Mouse (Mus musculus): ENCODE results near the gene Chic2. TPM values are rescaled to one million over a fixed set of nuclear protein-coding genes. Genes with fewer than 3 reads are reported as not detected.

Gene Chic2
- polyA plus RNA-seq, 1 experiment, result 16.6 TPM

DNA sequence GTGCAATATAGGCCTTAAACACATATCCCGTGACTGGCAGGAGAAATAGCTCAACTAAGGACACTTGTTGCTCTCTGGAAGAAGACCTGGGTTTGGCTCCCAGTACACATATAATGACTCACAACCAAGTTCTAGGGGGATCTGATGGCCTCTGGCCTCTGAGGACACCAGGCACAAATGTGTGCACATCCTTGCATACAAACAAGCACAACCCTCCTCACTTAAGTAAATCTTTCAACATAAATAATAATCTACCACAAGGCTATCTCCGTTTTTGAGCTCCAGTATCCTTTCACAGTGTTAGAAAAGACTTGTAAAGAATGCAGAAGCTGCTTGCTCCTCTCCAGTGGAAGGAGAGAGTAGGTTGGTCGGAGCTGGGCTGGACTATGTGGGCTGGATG is 29.1 kb upstream of the Chic2 start:
- no peaks in the 10 kb centered on the region for H3K4me1 ChIP-seq (ENCODE audit: control insufficient read depth, insufficient read depth, low read length)
- peaks cover 7% of the 10 kb centered on the region; the same call in 1 of the 2 replicates for H3K27me3 ChIP-seq (ENCODE audit: control insufficient read depth, insufficient read depth, low read length)
- H3K4me3 ChIP-seq (replicated peaks; ENCODE audit: insufficient read depth, low read depth, low read length), result no peak overlapping the region
- no peak overlapping the region for H3K27ac ChIP-seq (ENCODE audit: insufficient read depth, low read length)
- no peak for DNase-seq
- TF ChIP-seq CTCF (IDR thresholded peaks at IDR 0.05; ENCODE audit: borderline replicate concordance, insufficient read depth, low read depth, low read length) (no peak), POLR2A (IDR thresholded peaks at IDR 0.05; ENCODE audit: borderline replicate concordance, insufficient read depth, low read length) (no peak)
- 43% methylated on average over 3 of the region's 3 CpGs for WGBS

DNA sequence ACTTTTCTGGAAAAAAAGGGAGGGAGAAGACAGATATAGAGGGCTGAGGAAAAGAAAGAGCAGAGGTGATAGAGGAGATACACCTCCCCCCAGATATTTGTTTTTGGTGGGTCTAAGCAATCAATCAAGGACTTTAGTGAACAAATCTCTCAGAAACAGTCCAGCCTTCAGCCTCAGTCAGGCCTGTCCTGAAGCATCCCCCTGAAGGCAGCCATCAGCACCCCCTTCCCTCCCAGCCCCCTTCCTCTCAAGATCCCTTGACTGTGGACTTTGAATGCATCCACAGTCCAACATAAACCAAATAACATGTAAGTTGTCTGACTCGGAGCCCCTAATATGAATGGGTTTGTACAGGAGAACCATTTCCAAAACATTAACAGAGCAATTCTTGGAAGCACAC is 28.6 kb upstream of the Chic2 start:
- H3K4me1 ChIP-seq (ENCODE audit: control insufficient read depth, insufficient read depth, low read length), result no peaks in the 10 kb centered on the region
- H3K4me3 ChIP-seq (replicated peaks; ENCODE audit: insufficient read depth, low read depth, low read length), result no peak overlapping the region
- no peak overlapping the region for H3K27ac ChIP-seq (ENCODE audit: insufficient read depth, low read length)
- 28% methylated on average over 1 of the region's 1 CpGs for WGBS
- TF ChIP-seq CTCF (IDR thresholded peaks at IDR 0.05; ENCODE audit: borderline replicate concordance, insufficient read depth, low read depth, low read length) (no peak), POLR2A (IDR thresholded peaks at IDR 0.05; ENCODE audit: borderline replicate concordance, insufficient read depth, low read length) (no peak)
- DNase-seq, result no peak
- peaks cover 7% of the 10 kb centered on the region; the same call in 1 of the 2 replicates for H3K27me3 ChIP-seq (ENCODE audit: control insufficient read depth, insufficient read depth, low read length)

DNA sequence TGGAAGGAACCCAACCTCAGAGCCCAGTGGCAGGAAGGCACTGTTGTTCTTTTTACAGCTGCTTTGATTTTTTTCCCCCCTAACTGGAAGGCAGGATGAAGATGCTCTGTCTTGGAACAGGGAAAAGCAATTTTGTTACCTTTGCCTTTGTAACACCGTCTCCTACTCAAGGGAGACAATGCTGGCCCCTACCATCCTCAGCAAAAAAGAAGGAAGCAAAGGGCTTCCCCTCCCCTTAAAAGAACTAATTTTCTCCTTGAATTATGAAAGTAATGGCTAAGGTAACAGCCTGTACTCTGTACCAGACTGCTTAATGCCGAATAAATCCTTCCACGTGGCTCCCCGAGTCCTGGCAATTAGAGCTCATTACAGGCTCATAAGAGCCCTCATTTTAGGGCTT is 28.0 kb upstream of the Chic2 start:
- Histone ChIP-seq H3K4me1 (ENCODE audit: control insufficient read depth, insufficient read depth, low read length) (no peaks in the 10 kb centered on the region), H3K27ac (ENCODE audit: insufficient read depth, low read length) (no peak overlapping the region), H3K27me3 (ENCODE audit: control insufficient read depth, insufficient read depth, low read length) (peaks cover 7% of the 10 kb centered on the region; the same call in 1 of the 2 replicates), H3K4me3 (replicated peaks; ENCODE audit: insufficient read depth, low read depth, low read length) (no peak overlapping the region)
- TF ChIP-seq POLR2A (IDR thresholded peaks at IDR 0.05; ENCODE audit: borderline replicate concordance, insufficient read depth, low read length) (no peak), CTCF (IDR thresholded peaks at IDR 0.05; ENCODE audit: borderline replicate concordance, insufficient read depth, low read depth, low read length) (no peak)
- WGBS, result 18% methylated on average over 4 of the region's 4 CpGs
- no peak for DNase-seq

DNA sequence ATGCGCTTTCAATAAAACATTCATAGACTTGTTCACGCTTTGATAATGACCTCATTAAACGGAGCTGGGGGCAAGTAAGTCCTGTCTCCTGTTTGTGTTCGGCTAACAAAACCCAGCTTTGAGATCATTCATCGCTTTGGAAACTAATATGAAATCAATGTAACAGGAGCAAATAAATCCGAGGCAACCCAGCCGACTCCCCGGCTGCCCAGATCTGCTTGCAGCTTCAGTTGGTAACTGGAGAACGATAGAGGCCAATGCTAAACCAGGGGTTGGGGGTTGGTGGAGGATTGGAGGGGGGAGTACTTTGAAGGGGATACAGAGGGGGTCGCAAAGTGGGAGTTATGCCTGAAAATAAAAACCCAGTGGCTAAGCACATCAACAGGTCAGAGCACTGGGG is 27.4 kb upstream of the Chic2 start:
- no peak for DNase-seq
- no peak overlapping the region for H3K4me3 ChIP-seq (replicated peaks; ENCODE audit: insufficient read depth, low read depth, low read length)
- WGBS, result 4% methylated on average over 10 of the region's 10 CpGs
- TF ChIP-seq POLR2A (IDR thresholded peaks at IDR 0.05; ENCODE audit: borderline replicate concordance, insufficient read depth, low read length) (no peak), CTCF (IDR thresholded peaks at IDR 0.05; ENCODE audit: borderline replicate concordance, insufficient read depth, low read depth, low read length) (no peak)
- peaks cover 3% of the 10 kb centered on the region; the same call in 1 of the 2 replicates for H3K4me1 ChIP-seq (ENCODE audit: control insufficient read depth, insufficient read depth, low read length)
- H3K27me3 ChIP-seq (ENCODE audit: control insufficient read depth, insufficient read depth, low read length), result peaks cover 7% of the 10 kb centered on the region; the same call in 1 of the 2 replicates
- H3K27ac ChIP-seq (ENCODE audit: insufficient read depth, low read length), result no peak overlapping the region

DNA sequence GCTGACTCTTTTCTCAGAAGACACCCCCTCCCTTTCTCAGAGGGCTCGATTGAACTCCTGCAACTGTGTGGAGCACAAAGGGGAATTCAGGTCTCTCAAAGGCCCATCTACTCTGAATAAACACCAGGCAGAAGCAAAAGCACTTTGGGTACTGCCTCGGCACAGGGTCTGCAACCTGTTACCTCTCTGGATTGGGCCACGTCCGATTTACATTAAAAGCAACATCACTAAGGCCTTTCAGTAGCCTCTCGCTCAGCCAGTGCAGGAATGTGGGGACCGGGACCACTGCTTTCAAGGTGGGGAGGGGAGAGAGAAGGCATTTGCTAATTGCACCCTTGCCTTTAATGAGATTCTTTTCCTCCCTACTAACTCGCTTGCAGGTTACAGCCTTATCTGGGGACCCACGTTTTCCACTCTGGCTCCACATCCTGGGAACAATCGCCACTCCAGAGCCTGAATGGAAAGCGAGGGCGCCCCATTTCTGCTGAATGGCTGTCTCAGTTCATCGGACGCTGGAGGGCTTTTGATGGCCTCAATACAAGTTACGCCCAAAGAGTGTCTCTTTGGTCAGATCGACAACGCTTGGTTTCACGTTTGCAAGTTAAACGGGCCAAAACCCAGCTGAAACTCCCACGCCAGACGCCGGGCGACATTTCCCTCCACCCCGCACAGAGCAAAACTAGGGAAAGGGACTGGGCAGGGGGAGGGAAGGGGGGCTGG is 26.2 kb upstream of the Chic2 start:
- Histone ChIP-seq H3K4me3 (replicated peaks; ENCODE audit: insufficient read depth, low read depth, low read length) (no peak overlapping the region), H3K27ac (ENCODE audit: insufficient read depth, low read length) (no peak overlapping the region), H3K27me3 (ENCODE audit: control insufficient read depth, insufficient read depth, low read length) (peaks cover 6% of the 10 kb centered on the region; the same call in 1 of the 2 replicates), H3K4me1 (ENCODE audit: control insufficient read depth, insufficient read depth, low read length) (peaks cover 3% of the 10 kb centered on the region; the same call in 1 of the 2 replicates)
- WGBS, result 6% methylated on average over 23 of the region's 23 CpGs
- TF ChIP-seq CTCF (IDR thresholded peaks at IDR 0.05; ENCODE audit: borderline replicate concordance, insufficient read depth, low read depth, low read length) (no peak), POLR2A (IDR thresholded peaks at IDR 0.05; ENCODE audit: borderline replicate concordance, insufficient read depth, low read length) (no peak)
- DNase-seq, result no peak

DNA sequence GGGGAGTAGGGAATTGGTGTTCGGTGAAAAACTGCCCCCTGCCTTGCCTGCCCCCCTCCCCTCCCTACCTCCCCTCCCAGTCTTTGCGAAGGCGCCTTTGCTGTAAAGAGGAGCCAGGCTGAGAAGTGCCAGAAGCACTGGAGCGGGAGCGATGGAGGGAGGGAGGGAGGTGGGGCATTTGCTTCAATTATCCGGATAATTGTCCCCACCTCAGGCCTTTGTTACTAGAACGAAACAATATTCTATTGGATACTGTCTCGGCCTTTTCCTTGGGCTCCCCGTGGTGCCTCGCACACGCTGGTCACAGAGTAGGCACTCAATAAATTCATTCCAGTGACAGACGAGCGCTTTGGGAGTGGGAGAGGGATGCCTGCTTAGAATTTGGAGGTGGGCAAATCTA is 25.6 kb upstream of the Chic2 start:
- peaks cover 5% of the 10 kb centered on the region; the same call in 1 of the 2 replicates for H3K27me3 ChIP-seq (ENCODE audit: control insufficient read depth, insufficient read depth, low read length)
- 6% methylated on average over 13 of the region's 13 CpGs for WGBS
- no peak overlapping the region for H3K4me3 ChIP-seq (replicated peaks; ENCODE audit: insufficient read depth, low read depth, low read length)
- H3K27ac ChIP-seq (ENCODE audit: insufficient read depth, low read length), result no peak overlapping the region
- DNase-seq, result no peak
- peaks cover 3% of the 10 kb centered on the region; the same call in 1 of the 2 replicates for H3K4me1 ChIP-seq (ENCODE audit: control insufficient read depth, insufficient read depth, low read length)
- no peak for TF ChIP-seq CTCF (IDR thresholded peaks at IDR 0.05; ENCODE audit: borderline replicate concordance, insufficient read depth, low read depth, low read length)
- TF ChIP-seq POLR2A (IDR thresholded peaks at IDR 0.05; ENCODE audit: borderline replicate concordance, insufficient read depth, low read length), result no peak

DNA sequence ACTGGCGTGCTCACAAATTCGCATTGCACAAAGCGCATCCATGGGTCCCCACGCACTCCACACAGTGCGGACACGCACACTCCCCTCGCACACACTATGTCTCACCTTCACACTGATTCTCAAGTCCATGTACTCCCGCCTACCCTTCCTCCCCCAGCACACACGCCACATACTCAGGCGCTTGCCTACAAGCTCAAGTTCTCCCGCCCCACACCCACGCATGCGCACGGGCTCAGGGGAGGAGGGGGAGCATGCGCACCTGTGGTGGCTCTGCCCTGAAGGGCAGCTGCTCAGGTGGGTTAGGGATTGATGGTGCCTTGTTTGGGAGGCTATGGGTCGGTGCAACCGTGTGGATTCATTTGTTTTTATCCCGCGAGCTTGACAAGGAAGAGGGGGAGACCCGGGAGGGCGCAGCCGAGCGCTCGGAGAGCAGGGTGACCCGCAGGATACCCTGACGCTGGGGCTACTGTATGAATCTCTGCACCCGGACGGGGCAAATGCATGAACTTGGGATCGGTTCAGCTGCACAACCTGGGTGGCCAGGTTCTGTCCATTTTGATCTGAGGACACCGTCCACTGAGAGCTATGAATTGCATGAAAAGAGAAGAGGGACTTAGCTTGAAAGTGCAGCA is 22.7 kb upstream of the Chic2 start:
- TF ChIP-seq CTCF (IDR thresholded peaks at IDR 0.05; ENCODE audit: borderline replicate concordance, insufficient read depth, low read depth, low read length) (no peak), POLR2A (IDR thresholded peaks at IDR 0.05; ENCODE audit: borderline replicate concordance, insufficient read depth, low read length) (no peak)
- Histone ChIP-seq H3K4me1 (ENCODE audit: control insufficient read depth, insufficient read depth, low read length) (peaks cover 3% of the 10 kb centered on the region; the same call in 1 of the 2 replicates), H3K27me3 (ENCODE audit: control insufficient read depth, insufficient read depth, low read length) (peaks cover 5% of the 10 kb centered on the region; the same call in 1 of the 2 replicates), H3K4me3 (replicated peaks; ENCODE audit: insufficient read depth, low read depth, low read length) (peak overlapping the region; percentile 41), H3K27ac (ENCODE audit: insufficient read depth, low read length) (no peak overlapping the region)
- WGBS, result 1% methylated on average over 30 of the region's 30 CpGs
- DNase-seq, result no peak
